Mouse (Mus musculus) fat pad, adult 2 months (tissue): ENCODE results near the gene Zfp654.
"Not testable (repeated sequence)": the region's sequence is repeated elsewhere in the genome, so short reads cannot be mapped to it uniquely, and the experiment has no call there.

Experiments used
- DNase-seq: peaks from one replicate; pipeline ENCODE4 v3.0.0-alpha.2; 2011; ENCODE audit warnings: low read depth, low spot score; ENCODE audit errors: extremely low read depth

Gene Zfp654

GRCm38 (mm10) chr16:64851563-64852362, at the start of gene Zfp654, which contains the start of gene Cggbp1:
Zfp654 (minus strand) TSS chr16:64851652.
Cggbp1 (plus strand) TSS chr16:64851996.
- DNase-seq: peak; percentile 91

- no peak for DNase-seq
These were observed 47.6 kb upstream of the Zfp654 start for GRCm38 (mm10) chr16:64899084-64899483.

- no peak for DNase-seq
These were observed 38.0 kb upstream of the Zfp654 start for GRCm38 (mm10) chr16:64889496-64889895.

- DNase-seq: no peak
These were observed 34.1 kb upstream of the Zfp654 start for GRCm38 (mm10) chr16:64885547-64885946.

DNA sequence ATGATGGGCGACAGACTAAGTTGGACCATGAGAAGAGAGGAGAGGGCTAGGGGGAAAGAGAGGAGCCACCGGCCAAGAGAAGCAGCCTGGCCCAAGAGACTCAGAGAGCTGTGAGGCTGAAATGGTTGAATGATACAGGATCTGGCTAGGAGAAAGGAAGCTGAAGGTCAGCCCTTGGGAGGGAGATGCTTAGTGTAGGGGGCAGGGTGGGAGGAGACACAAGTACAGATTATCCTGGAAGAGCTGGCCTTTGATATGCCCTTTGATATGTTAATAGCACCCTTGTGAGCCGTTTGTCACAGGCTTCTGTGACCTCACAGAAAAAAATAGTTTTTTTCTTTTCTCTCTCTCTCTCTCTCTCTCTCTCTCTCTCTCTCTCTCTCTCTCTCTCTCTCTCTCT, 33.7 kb upstream of the Zfp654 start:
- DNase-seq: no peak

DNA sequence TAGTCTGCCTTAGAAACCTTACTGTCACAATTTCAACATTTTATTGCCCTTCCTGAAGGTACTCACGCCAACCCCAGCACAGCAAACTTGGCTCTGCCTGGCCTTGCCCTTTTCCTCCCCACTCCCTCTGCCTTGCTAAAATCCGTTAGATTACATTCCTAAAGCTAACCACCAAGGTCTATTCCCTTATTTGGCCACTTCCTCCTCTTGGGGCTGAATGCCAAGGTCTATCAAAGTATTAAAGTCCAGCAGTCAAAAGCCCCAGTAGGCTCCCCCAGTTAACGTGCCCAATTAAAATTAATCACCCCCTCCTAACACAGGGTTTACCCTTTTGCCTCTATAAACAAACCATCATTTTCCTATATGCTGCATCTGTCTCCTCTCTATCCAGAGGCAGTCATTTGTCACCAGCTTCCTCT, 33.0 kb upstream of the Zfp654 start:
- no peak for DNase-seq

GRCm38 (mm10) chr16:64883896-64884295, 32.4 kb upstream of the Zfp654 start:
- no peak for DNase-seq

DNA sequence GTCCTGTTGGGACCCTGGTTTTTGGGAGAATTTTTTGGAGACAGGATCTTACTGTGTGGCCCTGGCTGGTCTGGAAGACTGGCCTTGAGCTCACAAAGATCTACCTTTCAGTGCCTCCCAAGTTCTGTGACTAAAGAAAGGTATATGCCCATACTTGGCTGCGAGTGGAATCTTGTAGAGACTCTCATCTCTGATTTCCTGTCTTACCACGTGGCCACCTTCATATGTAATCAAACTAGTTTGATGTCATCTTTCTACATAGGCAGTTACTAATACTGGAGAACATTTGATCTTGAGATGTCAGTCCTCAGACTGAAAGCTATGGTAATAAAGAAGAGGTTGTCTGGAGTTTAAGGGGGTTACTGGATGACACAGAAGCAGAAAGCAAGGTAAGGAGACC, 30.0 kb upstream of the Zfp654 start:
- no peak for DNase-seq

- no peak for DNase-seq
These were observed 29.5 kb upstream of the Zfp654 start for GRCm38 (mm10) chr16:64880986-64881385.

- no peak for DNase-seq
These were observed 28.3 kb upstream of the Zfp654 start for GRCm38 (mm10) chr16:64879735-64880134.

GRCm38 (mm10) chr16:64878611-64879132, 27.2 kb upstream of the Zfp654 start:
- peak; percentile 62 for DNase-seq

- no peak for DNase-seq
These were observed 25.9 kb upstream of the Zfp654 start for GRCm38 (mm10) chr16:64877314-64877713.

DNA sequence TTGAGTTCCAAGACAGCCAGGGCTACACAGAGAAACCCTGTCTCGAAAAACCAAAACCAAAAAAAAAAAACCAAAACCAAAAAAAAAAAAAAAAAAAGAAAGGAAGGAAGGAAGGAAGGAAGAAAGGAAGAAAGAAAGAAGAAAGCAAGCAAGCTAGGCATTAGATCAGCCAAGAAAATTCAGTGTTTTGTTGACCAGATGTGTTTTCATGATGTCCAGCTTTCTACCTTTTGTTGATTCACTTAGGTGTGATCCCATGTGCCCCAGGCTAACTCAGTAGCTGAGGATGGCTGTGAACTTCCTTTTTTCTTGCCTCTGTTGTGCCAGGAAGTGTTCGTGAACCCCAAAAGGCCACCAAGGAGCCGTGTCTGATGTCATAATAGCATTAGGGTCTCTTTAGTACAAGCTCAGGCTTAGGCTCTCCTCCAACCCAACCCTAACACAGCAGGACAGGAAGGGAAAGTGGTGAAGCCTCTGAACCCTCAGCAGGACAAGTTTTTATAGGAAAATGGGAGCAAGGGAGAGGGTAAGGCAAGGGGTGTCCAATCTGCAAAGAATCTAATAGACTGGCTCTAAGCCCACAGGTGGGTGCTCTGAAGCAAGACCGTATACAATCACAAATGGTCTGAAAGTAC, 25.3 kb upstream of the Zfp654 start:
- DNase-seq: no peak

GRCm38 (mm10) chr16:64875822-64876221, 24.4 kb upstream of the Zfp654 start:
- DNase-seq: no peak

DNA sequence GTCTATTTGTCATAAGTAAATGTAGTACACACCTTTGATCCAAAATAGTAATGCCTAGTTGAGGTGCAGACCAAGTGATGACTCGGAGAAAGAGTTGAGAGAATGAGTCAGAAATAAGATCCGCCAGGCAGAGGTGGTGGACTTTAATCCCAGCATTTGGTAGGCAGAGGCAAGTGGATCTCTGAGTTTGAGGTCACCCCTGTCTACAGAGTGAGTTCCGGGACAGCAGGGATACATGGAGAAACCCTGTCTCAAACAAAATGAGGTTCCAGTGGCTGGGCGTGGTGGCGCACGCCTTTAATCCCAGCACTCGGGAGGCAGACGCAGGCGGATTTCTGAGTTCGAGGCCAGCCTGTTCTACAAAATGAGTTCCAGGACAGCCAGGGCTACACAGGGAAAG, 23.9 kb upstream of the Zfp654 start:
- DNase-seq: no peak

- DNase-seq: no peak
These were observed 22.2 kb upstream of the Zfp654 start for GRCm38 (mm10) chr16:64873416-64874305.

DNA sequence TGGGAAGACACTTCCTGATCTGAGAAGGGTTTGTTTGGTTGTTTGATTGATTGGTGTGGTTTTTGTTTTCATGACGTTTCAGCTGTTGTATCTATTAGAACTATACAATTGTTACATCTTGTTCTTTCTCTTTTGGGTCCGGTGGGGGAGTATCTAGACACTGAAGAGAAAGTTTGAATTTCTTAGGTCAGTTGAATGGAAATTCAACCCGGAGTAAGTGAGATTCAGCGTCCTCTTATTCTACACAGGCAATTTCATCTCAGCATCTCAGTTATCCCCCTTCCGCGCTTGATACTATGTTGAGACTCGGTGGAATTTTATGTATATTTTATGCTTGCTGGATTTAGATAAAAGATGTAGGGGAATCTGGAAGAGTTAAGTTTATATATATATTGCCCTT, 21.4 kb upstream of the Zfp654 start:
- no peak for DNase-seq

DNA sequence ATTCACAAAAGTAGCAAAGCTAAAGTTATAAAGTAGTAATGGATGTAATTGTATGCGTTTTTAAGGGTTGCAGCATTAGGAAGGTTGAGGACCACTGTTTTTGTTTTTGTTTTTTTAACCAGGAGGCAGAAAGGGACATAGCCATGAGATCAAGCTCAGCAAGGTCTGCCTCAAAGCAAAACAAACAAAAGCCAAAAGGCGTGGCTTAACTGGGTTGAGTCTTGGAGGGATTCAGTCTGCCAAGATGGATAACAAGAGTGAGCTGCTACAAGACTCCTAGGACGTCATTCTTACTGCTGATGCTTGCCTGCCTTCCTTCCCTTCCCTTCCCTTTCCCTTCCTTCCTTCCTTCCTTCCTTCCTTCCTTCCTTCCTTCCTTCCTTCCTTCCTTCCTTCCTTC, 20.8 kb upstream of the Zfp654 start:
- no peak for DNase-seq

- DNase-seq: no peak
These were observed 18.2 kb upstream of the Zfp654 start for GRCm38 (mm10) chr16:64869621-64870020.

DNA sequence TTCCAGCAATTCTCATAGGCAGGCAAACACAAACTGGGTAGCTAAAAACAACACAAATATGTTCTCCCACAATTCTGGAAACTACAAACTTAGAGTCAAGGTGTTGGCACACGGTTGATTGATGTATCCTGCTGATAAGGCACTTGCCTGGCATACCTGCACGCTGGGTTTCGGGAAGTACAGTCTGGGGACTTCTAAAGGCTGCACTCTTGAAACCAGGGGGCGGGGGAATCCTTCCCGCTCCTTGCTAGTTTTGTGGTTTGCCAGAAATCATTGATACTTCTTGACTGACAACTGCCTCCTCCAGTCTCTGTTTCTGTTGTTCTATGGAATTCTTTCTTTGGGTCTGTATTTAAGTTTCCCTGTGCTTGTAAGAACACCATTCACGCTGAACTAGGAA, 17.2 kb upstream of the Zfp654 start:
- no peak for DNase-seq

- DNase-seq: not testable (repeated sequence)
These were observed 14.4 kb upstream of the Zfp654 start for GRCm38 (mm10) chr16:64865841-64866240.
